Mouse (Mus musculus) neutrophil, adult 5-6 weeks (primary cell): ENCODE measurements around the gene Dda1. TPM values are rescaled to one million over a fixed set of nuclear protein-coding genes. Genes with fewer than 3 reads are reported as not detected.
"Not testable (repeated sequence)": the region's sequence is repeated elsewhere in the genome, so short reads cannot be mapped to it uniquely, and the experiment has no call there.

Source experiments
- ATAC-seq: fragments of 151-379, 151-347 bp; 2 replicates; pipeline ENCODE4 v1.8.0; 2017; ENCODE audit warnings: mild to moderate bottlenecking, moderate TSS enrichment; ENCODE audit not compliant: insufficient number of reproducible peaks, poor library complexity, low FRiP score, severe bottlenecking; ENCODE audit errors: extremely low read depth
- total RNA-seq: library from RNA; stranded (forward); fragments of 200-1000 nt; gene quantifications from 2 replicates; pipeline ENCODE4 v1.2.3, GENCODE M21; 2017

Gene Dda1
- total RNA-seq, 1 experiment from 2014 or later = 29.2 TPM

DNA sequence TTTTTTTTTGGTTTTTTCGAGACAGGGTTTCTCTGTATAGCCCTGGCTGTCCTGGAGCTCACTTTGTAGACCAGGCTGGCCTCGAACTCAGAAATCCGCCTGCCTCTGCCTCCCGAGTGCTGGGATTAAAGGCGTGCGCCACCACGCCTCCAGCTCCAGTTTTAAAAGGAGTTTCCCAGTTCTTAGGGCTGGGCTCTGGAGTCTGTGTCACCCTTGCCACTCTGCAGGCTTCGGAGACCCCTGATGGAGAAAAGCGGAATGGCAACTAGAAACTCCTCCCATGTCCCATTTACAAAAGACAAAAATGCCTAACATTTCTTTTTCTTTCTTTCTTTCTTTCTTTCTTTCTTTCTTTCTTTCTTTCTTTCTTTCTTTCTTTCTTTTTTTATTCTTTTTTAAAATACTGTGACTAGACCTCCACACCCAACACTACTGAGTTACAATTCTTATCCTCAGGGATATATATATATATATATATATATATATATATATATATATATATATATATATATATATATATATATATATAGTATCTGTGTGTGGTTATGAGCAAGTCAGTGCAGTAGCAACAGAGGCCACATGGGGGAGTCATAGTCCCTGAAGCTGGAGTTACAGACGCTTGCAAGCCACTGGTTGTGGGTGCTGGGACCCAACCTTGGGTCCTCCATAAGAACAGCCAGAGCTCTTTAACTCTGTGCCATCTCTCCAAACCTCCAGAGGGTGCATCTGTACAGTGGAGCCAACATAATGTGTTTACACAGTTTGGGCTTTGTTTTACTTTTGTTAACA, 50.2 kb downstream of the Dda1 start:
- not testable (repeated sequence) for ATAC-seq

- peak; percentile 80 for ATAC-seq
Observed at GRCm38 (mm10) chr8:71521634-71522033, 52.6 kb downstream of the Dda1 start.

DNA sequence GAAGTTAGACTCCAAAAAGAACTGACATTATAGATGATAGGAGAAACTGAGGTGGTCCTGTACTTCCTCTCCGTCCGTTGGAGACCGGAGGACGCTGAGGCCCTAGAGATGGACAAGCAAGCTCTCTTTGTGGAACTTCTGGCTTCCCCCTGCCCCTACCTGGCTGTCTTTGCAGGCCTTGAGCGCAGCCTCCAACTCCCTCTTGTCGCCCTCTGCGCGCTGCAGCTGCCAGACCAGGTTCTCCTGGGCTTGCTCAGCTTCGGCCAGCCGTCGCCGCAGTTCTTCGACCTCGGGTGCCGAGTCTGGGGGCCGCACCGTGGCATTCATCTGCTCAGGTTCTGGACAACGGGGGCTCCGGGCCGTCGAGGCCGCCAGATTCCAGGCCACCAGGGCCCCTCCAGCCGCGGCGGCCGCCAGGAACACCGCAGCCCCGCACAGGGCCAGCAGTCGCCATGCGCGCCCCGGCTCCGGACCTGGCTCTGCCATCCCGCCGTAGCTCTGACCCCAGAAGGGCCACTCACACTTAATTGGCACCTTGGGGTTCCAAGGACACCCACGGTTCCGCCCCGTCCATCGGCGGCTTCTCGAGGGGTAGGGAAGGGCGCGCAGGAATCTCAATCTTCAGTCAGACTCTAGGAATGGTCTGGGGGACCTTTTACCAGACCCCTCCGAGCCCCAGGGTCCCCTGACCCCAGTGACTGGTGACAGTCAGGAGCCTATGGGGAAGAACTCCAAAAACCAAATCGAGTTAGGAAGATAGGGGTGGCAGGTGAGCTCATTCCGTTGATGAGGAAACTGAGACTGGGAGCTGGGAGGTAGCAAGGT, 56.4 kb downstream of the Dda1 start, which contains the start of gene Ccdc194:
Ccdc194 (minus strand) TSS at position 486 of the 825 bp plus-strand sequence.
- no peak for ATAC-seq

Other genes with a start within 250 kb of the Dda1 start
- gene Myo9b, start 196.5 kb upstream of the Dda1 start, total RNA-seq = 121 and 130 TPM in 2 replicates
- gene Haus8, start 196.3 kb upstream of the Dda1 start, total RNA-seq = 75.3 and 89.4 TPM in 2 replicates
- 160 and 172 TPM in 2 replicates for gene Use1, start 102.4 kb upstream of the Dda1 start, total RNA-seq
- gene Ocel1, start 97.9 kb upstream of the Dda1 start, total RNA-seq = 31.3 and 46.7 TPM in 2 replicates
- 8.6 and 9.2 TPM in 2 replicates for gene Nr2f6, start 87.2 kb upstream of the Dda1 start, total RNA-seq
- not detected in 2 replicates for gene Ushbp1, start 73.4 kb upstream of the Dda1 start, total RNA-seq
- gene Babam1, start 72.3 kb upstream of the Dda1 start, total RNA-seq = 57.7 and 63.6 TPM in 2 replicates
- gene Ankle1, start 63.2 kb upstream of the Dda1 start, total RNA-seq = 0.61 TPM in 1 of 2 replicates, not detected in the other
- 7.8 and 11.0 TPM in 2 replicates for gene Abhd8, start 5.5 kb upstream of the Dda1 start, total RNA-seq
- 18.0 and 19.5 TPM in 2 replicates for gene Mrpl34, start 4.2 kb upstream of the Dda1 start, total RNA-seq
- 6.1 and 8.5 TPM in 2 replicates for gene Ano8, start 16.8 kb downstream of the Dda1 start, total RNA-seq
- 15.2 and 19.7 TPM in 2 replicates for gene Gtpbp3, start 18.9 kb downstream of the Dda1 start, total RNA-seq
- not detected in 2 replicates for gene Plvap, start 42.6 kb downstream of the Dda1 start, total RNA-seq
- not detected in 2 replicates for gene Ccdc194, start 56.5 kb downstream of the Dda1 start, total RNA-seq
- gene Bst2, start 68.3 kb downstream of the Dda1 start, total RNA-seq = 7.6 and 18.4 TPM in 2 replicates
- gene Mvb12a, start 73.7 kb downstream of the Dda1 start, total RNA-seq = 35.4 and 39.8 TPM in 2 replicates
- gene Tmem221, start 89.7 kb downstream of the Dda1 start, total RNA-seq = 0.25 and 0.58 TPM in 2 replicates
- not detected in 2 replicates for gene Nxnl1, start 97.4 kb downstream of the Dda1 start, total RNA-seq
- gene Slc27a1, start 99.7 kb downstream of the Dda1 start, total RNA-seq = 3.4 and 5.7 TPM in 2 replicates
- gene Pgls, start 123.0 kb downstream of the Dda1 start, total RNA-seq = 45.6 and 55.1 TPM in 2 replicates
- 94.7 and 127 TPM in 2 replicates for gene Fam129c, start 128.4 kb downstream of the Dda1 start, total RNA-seq
- gene Colgalt1, start 141.8 kb downstream of the Dda1 start, total RNA-seq = 92.2 and 92.5 TPM in 2 replicates
- 0.12 TPM in 2 replicates for gene Unc13a, start 202.6 kb downstream of the Dda1 start, total RNA-seq
- gene Jak3, start 207.1 kb downstream of the Dda1 start, total RNA-seq = 19.0 and 25.7 TPM in 2 replicates
- 4.5 and 10.0 TPM in 2 replicates for gene Insl3, start 220.0 kb downstream of the Dda1 start, total RNA-seq
- 0.58 and 0.86 TPM in 2 replicates for gene B3gnt3, start 232.6 kb downstream of the Dda1 start, total RNA-seq